In genomic region chr2:45012676-45013075, GRCm38 (mm10) we compare ENCODE assay signal across 18 mouse cellular contexts.
"Had no signal": no experiment of that assay in that cellular context is flagged by ENCODE, and none has a peak within 500 bp of the region (broad histone marks: within the 10 kb centered on the region; RNA-seq: fewer than 3 reads in every experiment).

No protein-coding gene starts in this region.

- H3K4me3 ChIP-seq: midbrain, embryonic 12.5 days; myocyte; neural tube, embryonic 13.5 days; neural tube, embryonic 15.5 days had no signal

- H3K27me3 ChIP-seq: midbrain, embryonic 12.5 days; neural tube, embryonic 13.5 days; neural tube, embryonic 15.5 days had no signal

- H3K4me2 ChIP-seq: lung, embryonic 14.5 days; midbrain, embryonic 12.5 days; neural tube, embryonic 13.5 days; neural tube, embryonic 15.5 days had no signal

- H3K4me1 ChIP-seq: midbrain, embryonic 12.5 days; neural tube, embryonic 15.5 days had no signal

- H3K27ac ChIP-seq: midbrain, embryonic 12.5 days; neural tube, embryonic 13.5 days; neural tube, embryonic 15.5 days had no signal

- ATAC-seq: midbrain, embryonic 16.5 days had no signal

- H3K9me3 ChIP-seq: midbrain, embryonic 12.5 days; neural tube, embryonic 13.5 days; neural tube, embryonic 15.5 days had no signal

- DNase-seq: lung, adult 18-20 months; lung, embryonic 14.5 days; lung, postnatal 10 days; lung, postnatal 4 days; midbrain, embryonic 14.5 days; retina, postnatal 1 day; right cerebral cortex, adult 18-20 months; right cerebral cortex, postnatal 25 days; right cerebral cortex, postnatal 4 days; spleen, adult 18-20 months; thymus, adult 18-20 months; thymus, postnatal 14 days; thymus, postnatal 36 days had no signal

- H3K9ac ChIP-seq: lung, embryonic 14.5 days; midbrain, embryonic 12.5 days; neural tube, embryonic 13.5 days; neural tube, embryonic 15.5 days had no signal
